Mouse (Mus musculus) erythroblast, embryonic 14.5 days (primary cell): ENCODE data around the gene Isl2.

Experiments
- GATA1 ChIP-seq: IDR thresholded peaks from 2 replicates; pipeline ENCODE4 v1.6.1; 2012; ENCODE audit warnings: low read length, inconsistent platforms, mixed read lengths
- TAL1 ChIP-seq: IDR thresholded peaks from 3 replicates; pipeline ENCODE4 v1.6.1; 2012; ENCODE audit warnings: low read length, inconsistent platforms, mixed read lengths

GRCm38 (mm10) chr9:55510651-55511235 is 27.7 kb upstream of the Isl2 start:
- TF ChIP-seq TAL1 (no peak), GATA1 (no peak)
